Mouse (Mus musculus): Measurements from ENCODE around the gene Cyp2d10.
A peak's percentile ranks its signal among the peaks of the same experiment; 100 is the strongest.

Gene Cyp2d10

DNA sequence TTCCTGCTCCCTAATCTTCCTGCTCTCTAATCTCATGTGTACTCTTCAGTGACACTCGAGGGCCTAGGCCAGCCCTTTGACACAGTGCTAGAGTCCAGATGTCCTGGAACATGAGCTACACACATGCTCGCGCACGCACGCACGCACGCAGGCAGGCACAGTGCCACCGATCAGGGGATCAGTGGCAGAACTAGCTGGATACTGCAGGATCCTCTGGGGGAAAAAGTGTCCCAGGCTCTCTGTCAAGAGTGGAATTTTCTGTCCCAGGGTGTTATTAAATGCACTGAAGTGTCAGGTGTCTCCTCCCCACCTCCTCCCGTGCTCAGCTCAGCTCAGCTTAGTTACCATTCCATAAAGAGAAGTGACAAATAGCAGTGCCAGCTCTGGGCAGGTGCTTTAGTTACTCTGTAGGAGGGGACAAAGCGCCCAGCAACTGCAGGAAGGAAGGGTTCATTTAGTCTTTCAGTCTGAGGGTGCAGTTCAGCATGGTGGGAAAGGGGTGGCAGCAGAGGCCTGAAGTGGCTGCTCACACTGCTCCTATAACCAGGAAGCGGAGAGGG lies 45.5 kb downstream of the Cyp2d10 start:
- DNase-seq (ENCODE audit: low read depth, low spot score) = peak; percentile 60

DNA sequence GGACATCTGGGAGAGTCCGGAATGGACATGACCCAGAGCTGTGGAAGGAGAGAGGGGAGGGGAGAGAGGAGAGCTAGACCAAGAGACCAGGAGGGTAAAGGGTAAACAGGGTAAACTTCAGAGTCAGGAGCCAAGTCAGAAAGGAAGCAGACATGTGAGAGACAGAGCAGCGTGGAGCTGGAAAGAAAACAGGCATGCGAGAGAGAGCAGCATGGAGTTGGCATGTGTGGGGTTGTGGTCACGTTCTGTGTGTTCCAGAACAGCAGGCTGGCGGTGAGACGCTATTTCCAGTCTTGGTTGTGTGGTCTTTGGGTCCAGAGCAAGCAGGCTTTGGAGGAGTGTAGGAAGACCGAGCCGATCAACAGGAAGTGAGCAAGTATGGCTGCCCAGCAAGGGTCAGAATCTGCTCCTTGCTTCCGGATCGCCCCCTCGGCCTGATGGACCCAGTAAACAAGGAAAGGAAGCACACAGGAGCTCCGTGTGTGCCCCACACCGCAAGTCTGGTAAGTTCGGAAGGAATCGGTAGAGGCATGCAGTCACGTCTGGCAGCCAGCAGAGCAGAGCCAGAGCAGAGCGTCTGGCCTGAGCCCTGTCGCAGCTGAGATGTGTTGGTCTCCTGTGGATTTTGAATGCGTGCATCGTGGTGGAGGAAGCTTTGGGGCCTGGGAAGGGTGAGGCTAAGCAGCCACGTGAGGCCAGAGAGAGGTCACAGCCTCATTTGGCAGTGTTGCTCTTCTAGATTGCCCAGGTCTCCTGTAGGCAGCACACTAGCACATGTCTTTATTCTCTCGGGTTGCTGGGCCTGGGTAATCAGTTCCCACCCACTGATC lies 48.3 kb downstream of the Cyp2d10 start:
- DNase-seq (ENCODE audit: low read depth, low spot score) = no peak

DNA sequence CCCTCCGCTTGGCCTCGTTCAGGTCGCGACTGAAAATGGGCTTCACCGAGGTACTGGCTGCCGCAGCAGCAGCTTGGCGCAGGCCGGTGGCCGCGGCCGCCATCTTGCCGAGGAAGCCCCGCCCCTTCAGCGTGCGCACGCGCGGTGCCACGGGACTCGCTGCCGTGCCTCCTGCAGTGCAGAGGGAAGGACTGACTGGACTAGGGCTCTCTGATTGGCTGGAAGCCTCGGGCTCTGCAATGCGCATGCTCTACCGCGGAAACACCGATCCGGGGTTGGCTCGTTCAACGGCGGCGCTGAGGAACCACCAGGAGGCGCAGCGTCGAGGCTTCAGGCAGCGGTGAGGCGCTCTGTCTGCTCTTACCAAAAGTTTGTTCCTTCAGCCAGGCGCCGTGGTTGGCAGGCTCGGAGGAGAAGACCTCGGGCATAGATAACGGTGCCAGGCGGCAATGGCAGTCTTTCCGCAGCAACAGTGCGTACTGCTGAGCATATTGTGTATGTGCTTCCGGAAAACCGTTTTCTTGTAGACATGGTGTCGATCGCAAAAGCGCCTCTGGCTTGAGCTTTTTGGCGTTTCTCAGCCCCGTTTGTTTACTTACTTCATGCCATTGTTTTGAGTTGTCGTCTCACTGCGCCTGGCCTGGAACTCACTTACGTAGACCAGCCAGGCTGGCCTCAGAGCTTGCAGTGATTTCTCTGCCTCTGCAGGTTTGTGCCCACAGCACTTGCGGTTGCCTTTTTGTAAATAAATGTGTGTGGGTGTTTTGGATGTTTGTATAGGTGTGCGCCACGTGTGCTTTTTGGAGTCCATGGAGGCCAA lies 52.7 kb downstream of the Cyp2d10 start, which contains the start of gene Ndufa6:
Gene Ndufa6 (minus strand): TSS at position 197 of the 820 bp plus-strand sequence.
- peak; percentile 99 for DNase-seq (ENCODE audit: low read depth, low spot score)

DNA sequence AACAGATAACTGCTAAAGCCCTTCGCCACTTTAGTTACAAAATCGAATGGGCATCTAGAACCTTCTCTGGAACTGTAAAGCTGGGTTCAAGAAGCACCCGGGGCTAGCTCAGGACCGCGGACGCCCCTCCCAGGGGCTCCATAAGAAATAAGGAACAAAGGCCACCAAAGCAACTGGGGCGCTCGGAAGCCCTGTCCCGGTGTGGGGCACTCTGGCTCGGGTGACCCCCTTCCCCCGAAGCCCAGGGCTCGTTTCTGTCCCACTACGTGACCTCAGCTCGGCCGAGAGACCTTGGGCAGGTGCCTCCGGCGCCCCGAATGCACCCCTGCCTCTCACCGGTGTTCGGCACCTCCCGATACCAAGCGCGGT lies 53.3 kb downstream of the Cyp2d10 start:
- no peak for DNase-seq (ENCODE audit: low read depth, low spot score)

DNA sequence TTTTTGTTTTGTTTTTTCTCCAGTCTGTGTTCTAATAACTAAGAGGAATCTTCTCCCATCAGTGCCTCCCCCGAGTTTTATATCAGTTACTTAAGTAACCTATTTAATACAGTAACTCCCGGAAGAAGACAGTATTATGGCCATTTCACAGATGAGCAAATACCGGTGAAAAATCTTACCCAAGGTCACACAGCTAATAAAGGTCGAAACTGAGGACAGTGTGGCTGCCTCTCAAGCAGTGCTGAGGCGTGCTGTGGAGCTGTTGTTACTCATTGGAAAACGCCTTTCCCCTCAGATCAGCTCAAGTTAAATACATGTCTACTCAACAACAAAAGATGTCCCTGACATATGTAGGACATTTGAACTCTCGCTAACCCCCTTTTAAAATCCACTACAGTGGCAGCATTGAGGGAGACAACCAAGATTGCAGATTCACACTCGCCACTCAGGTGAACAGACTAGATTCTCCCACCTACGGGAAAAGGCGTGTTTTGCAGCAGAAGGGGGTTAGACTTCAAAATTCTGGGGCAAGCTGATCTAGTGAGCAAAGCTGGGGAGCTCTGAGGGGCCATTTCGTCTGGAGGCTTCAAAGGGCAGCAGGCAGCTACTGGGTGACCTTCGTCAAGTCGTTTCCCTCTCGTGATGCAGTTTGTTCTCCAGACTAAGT lies 53.8 kb downstream of the Cyp2d10 start:
- DNase-seq (ENCODE audit: low read depth, low spot score) = peak; percentile 59
